Mouse (Mus musculus): Measurements from ENCODE around the gene Zscan4-ps3. TPM values are rescaled to one million over a fixed set of nuclear protein-coding genes. Genes with fewer than 3 reads are reported as not detected.
"Not testable (repeated sequence)": the region's sequence is repeated elsewhere in the genome, so short reads cannot be mapped to it uniquely, and the experiment has no call there.

Zscan4-ps3 gene
- polyA plus RNA-seq (2012), result not detected in 2 replicates

GRCm38 (mm10) chr7:11609008-11609407 lies at the start of gene Zscan4-ps3:
Gene Zscan4-ps3 (plus strand): TSS chr7:11609308.
- not testable (repeated sequence) for H3K4me3 ChIP-seq (replicated peaks); H3K4me1 ChIP-seq (ENCODE audit: control insufficient read depth); H3K36me3 ChIP-seq (ENCODE audit: control insufficient read depth); H3K27me3 ChIP-seq (ENCODE audit: control insufficient read depth); H3K9me3 ChIP-seq (ENCODE audit: control insufficient read depth, low read length)

GRCm38 (mm10) chr7:11617082-11617481 lies 8.0 kb downstream of the Zscan4-ps3 start:
- not testable (repeated sequence) for H3K27me3 ChIP-seq (ENCODE audit: control insufficient read depth); H3K4me1 ChIP-seq (ENCODE audit: control insufficient read depth); H3K9me3 ChIP-seq (ENCODE audit: control insufficient read depth, low read length); H3K4me3 ChIP-seq (replicated peaks); H3K36me3 ChIP-seq (ENCODE audit: control insufficient read depth)

Other genes starting within 250 kb of the Zscan4-ps3 start
- gene Zscan4f, start 211.4 kb upstream of the Zscan4-ps3 start, polyA plus RNA-seq (2012), result not detected in 2 replicates
- gene Zscan4-ps2, start 95.0 kb upstream of the Zscan4-ps3 start, polyA plus RNA-seq (2012), result not detected in 2 replicates
- not detected in 2 replicates for gene Vmn1r72, start 70.8 kb downstream of the Zscan4-ps3 start, polyA plus RNA-seq (2012)
- not detected in 2 replicates for gene Vmn1r73, start 121.0 kb downstream of the Zscan4-ps3 start, polyA plus RNA-seq (2012)
- not detected in 2 replicates for gene Vmn1r74, start 224.7 kb downstream of the Zscan4-ps3 start, polyA plus RNA-seq (2012)

Measured in erythroblast, embryonic 14.5 days (primary cell).